Mouse (Mus musculus) small intestine, adult 2 months (tissue): ENCODE data around the gene Cct5.

Experiments used
- CTCF ChIP-seq: fragments of 200-500 bp; IDR thresholded peaks from 2 replicates; pipeline ENCODE4 v1.5.1; 2012; ENCODE audit warnings: low read depth, mild to moderate bottlenecking, control low read depth, inconsistent platforms, low read length, moderate library complexity, mixed read lengths; ENCODE audit not compliant: insufficient replicate concordance, insufficient read length; ENCODE audit errors: extremely low read depth
- POLR2A ChIP-seq: fragments of 200-500 bp; IDR thresholded peaks from 2 replicates; pipeline ENCODE4 v1.6.1; 2012; ENCODE audit warnings: low read depth, mild to moderate bottlenecking, control low read depth, inconsistent platforms, low read length, moderate library complexity

DNA sequence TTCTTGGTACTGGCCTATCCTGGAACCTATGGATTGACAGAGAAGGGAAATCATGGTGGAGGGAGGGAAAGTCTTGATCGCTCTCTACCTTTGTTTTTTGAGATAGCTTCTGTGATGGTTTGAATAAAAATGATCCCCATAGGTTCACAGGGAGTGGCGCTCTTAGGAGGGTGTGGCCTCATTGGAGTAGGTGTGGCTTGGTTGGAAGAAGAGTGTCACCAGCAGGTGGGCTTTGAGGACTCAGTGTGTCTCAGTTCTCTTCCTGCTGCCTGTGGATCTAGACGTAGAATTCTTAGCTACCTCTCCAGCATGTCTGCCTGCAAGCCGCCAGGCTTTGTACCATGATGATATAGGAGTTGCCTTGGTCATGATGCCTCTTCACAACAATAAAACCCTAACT is 39.6 kb downstream of the Cct5 start:
- TF ChIP-seq CTCF (no peak), POLR2A (no peak)
